8 mouse cellular contexts compared by ENCODE assay signal in genomic region chr4:8380711-8381338, GRCm38 (mm10).
A peak's percentile ranks its signal among the peaks of the same experiment; 100 is the strongest.
DNase-seq lines count a peak whose midpoint lies in the region; ATAC-seq lines count a peak whose summit lies in the region.

No protein-coding gene starts in this region.

- intact Hi-C loops in heart, postnatal 36 days (cut with DNase I), result loop anchor here (1.0 to 10.0 kb wide), 4 partner anchors 126 to 715 kb away; no protein-coding TSS in a partner anchor

- no peak overlapping the region for H3K9ac ChIP-seq in embryonic facial prominence, embryonic 12.5 days

- H3K9me3 ChIP-seq in embryonic facial prominence, embryonic 12.5 days, result no peaks in the 10 kb centered on the region

- no peaks in the 10 kb centered on the region for H3K36me3 ChIP-seq in embryonic facial prominence, embryonic 12.5 days

- H3K27ac ChIP-seq in embryonic facial prominence, embryonic 12.5 days, result no peak overlapping the region

- DNase-seq in left cerebral cortex, adult 11 months (ENCODE audit: low spot score), result peak; percentile 77
- no peak for DNase-seq in left cerebral cortex, adult 8-10 months (ENCODE audit: low spot score in 2 of 2)
- DNase-seq in adrenal gland, postnatal 25 days, result peak; percentile 38
- DNase-seq in heart, postnatal 36 days, result peak; percentile 55 to 59
- DNase-seq in kidney, postnatal 4 days, result peak; percentile 59 to 67
- DNase-seq in lung, postnatal 36 days, result peak; percentile 88
- DNase-seq in skeletal muscle tissue, adult 2 months (ENCODE audit: low read depth, low spot score), result peak; percentile 38

- WGBS in embryonic facial prominence, embryonic 12.5 days, result 55% methylated on average over 5 of the region's 5 CpGs

- H3K4me2 ChIP-seq in embryonic facial prominence, embryonic 12.5 days (replicated peaks), result no peak overlapping the region

- H3K4me1 ChIP-seq in embryonic facial prominence, embryonic 12.5 days, result no peaks in the 10 kb centered on the region

- ATAC-seq in embryonic facial prominence, embryonic 12.5 days (ENCODE audit: insufficient number of reproducible peaks, insufficient read depth, low FRiP score, low TSS enrichment), result peak; percentile 69; the same call in 1 of the 2 replicates

- H3K4me3 ChIP-seq in embryonic facial prominence, embryonic 12.5 days, result no peak overlapping the region

- 0 out of 2 replicates have a peak, but pooled peaks cover 3% of the 10 kb centered on the region for H3K27me3 ChIP-seq in embryonic facial prominence, embryonic 12.5 days

Comparison
In these comparisons a context has a peak if more than half of its experiments do, and no peak if none do; other contexts are left out.
1. DNase-seq: peak in left cerebral cortex, adult 11 months (single experiment), adrenal gland, postnatal 25 days (single experiment), heart, postnatal 36 days (2 of 2), kidney, postnatal 4 days (2 of 2), lung, postnatal 36 days (single experiment) and skeletal muscle tissue, adult 2 months (single experiment); none in left cerebral cortex, adult 8-10 months (0 of 2).